ENCODE assay signal across 10 mouse cellular contexts in the genomic region with DNA sequence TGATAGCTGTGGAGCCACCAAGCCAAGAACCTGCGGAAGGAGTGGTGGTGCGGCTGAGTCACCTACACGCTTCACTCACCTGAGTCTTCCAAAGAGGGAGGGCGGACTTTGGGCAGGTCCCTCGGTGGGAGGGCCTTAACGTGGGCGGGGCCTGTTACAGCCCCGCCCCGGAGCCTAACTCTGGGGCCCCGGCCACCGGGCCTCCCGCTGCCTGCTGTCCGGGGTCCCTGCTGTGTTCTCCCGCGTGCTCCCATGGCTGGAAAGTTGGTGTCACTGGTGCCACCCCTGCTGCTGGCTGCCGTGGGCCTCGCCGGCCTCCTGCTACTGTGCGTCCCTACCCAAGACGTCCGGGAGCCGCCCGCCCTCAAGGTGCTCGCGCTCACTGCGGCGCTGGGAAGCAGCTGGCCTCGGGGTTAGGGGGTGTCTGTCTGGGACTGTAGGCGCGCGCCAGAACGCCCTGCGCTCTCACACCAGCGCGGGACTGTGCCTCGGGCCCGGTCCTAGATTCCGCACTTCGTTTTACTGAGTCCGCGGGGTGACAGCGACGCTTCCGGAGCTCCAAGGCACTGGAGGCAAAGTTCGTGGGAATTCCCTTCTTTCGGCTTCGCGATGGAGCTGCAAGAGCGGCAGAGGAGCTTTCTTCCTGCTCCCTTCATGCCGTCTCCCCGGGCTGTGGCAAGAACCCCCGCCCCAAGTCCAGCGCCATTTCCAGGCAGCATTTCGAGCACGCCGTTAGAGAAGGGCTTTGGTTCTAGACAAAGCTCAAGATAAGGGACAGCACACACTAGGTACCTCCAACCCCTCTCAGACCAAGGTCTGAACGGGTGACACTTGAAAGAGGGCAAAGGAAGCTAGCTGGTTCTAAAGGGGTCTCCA. TPM values are rescaled to one million over a fixed set of nuclear protein-coding genes. Genes with fewer than 3 reads are reported as not detected.
DNase-seq lines count a peak whose midpoint lies in the region; ATAC-seq and TF ChIP-seq lines count a peak whose summit lies in the region.
"Had no signal": no experiment of that assay in that cellular context is flagged by ENCODE, and none has a peak within 500 bp of the region (broad histone marks: within the 10 kb centered on the region; RNA-seq: fewer than 3 reads in every experiment).

A gene (plus strand): TSS at position 154 of the 876 bp plus-strand sequence.

- H3K9me3 ChIP-seq in hindbrain, embryonic 16.5 days (ENCODE audit: control insufficient read depth, low read length): no peaks in the 10 kb centered on the region
- no peaks in the 10 kb centered on the region for H3K9me3 ChIP-seq in limb, embryonic 10.5 days (replicated peaks)
- no peaks in the 10 kb centered on the region for H3K9me3 ChIP-seq in midbrain, embryonic 15.5 days
- H3K9me3 ChIP-seq: G1E had no signal

- peaks cover 44% of the 10 kb centered on the region for H3K27me3 ChIP-seq in hindbrain, embryonic 16.5 days (replicated peaks; ENCODE audit: control insufficient read depth, insufficient read depth, low read length)
- H3K27me3 ChIP-seq in limb, embryonic 10.5 days (ENCODE audit: low read depth, poor library complexity, severe bottlenecking): peaks cover 84% of the 10 kb centered on the region
- H3K27me3 ChIP-seq in midbrain, embryonic 15.5 days (replicated peaks): peaks cover 65% of the 10 kb centered on the region

- H3K9ac ChIP-seq in hindbrain, embryonic 16.5 days (ENCODE audit: low read depth, low read length): peak within 1 kb of the TSS; percentile 54
- peak within 1 kb of the TSS; percentile 25 for H3K9ac ChIP-seq in midbrain, embryonic 15.5 days

- ATAC-seq in hindbrain, embryonic 16.5 days: no peak; the same call in 1 of the 2 replicates
- no peak for ATAC-seq in midbrain, embryonic 15.5 days (replicated peaks)
- no peak for ATAC-seq in monocyte, adult 5-6 weeks (replicated peaks; ENCODE audit: insufficient number of reproducible peaks, low FRiP score, low TSS enrichment, poor library complexity, severe bottlenecking)

- peak within 1 kb of the TSS; percentile 73 for H3K4me2 ChIP-seq in hindbrain, embryonic 16.5 days (ENCODE audit: low read length)
- H3K4me2 ChIP-seq in midbrain, embryonic 15.5 days: peak within 1 kb of the TSS; percentile 57

- no peak for TF ChIP-seq POLR2A in brain, embryonic 14.5 days (IDR thresholded peaks at IDR 0.05; ENCODE audit: borderline replicate concordance, extremely low read depth, insufficient read depth, insufficient read length, poor library complexity, severe bottlenecking)

- no peaks in the 10 kb centered on the region for H3K36me3 ChIP-seq in hindbrain, embryonic 16.5 days (ENCODE audit: control insufficient read depth, insufficient read depth, low read length)
- H3K36me3 ChIP-seq in limb, embryonic 10.5 days: no peaks in the 10 kb centered on the region
- no peaks in the 10 kb centered on the region for H3K36me3 ChIP-seq in midbrain, embryonic 15.5 days (replicated peaks)
- H3K36me3 ChIP-seq: G1E had no signal

- H3K27ac ChIP-seq in hindbrain, embryonic 16.5 days (ENCODE audit: low read depth, low read length): peak within 1 kb of the TSS; percentile 30; the same call in 1 of the 2 replicates
- 0 out of 2 replicates have a peak within 1 kb of the TSS, but pooled peaks have one; percentile 15 for H3K27ac ChIP-seq in limb, embryonic 10.5 days
- H3K27ac ChIP-seq in midbrain, embryonic 15.5 days: no peak within 1 kb of the TSS

- peak within 1 kb of the TSS; percentile 41 for H3K4me3 ChIP-seq in hindbrain, embryonic 16.5 days (ENCODE audit: low read length)
- peak within 1 kb of the TSS; percentile 46 for H3K4me3 ChIP-seq in limb, embryonic 10.5 days
- H3K4me3 ChIP-seq in midbrain, embryonic 15.5 days: peak within 1 kb of the TSS; percentile 37
- H3K4me3 ChIP-seq: myocyte had no signal

- peak; percentile 32; the same call in 1 of the 2 replicates for TF ChIP-seq CTCF in brain, embryonic 14.5 days (IDR thresholded peaks at IDR 0.05; ENCODE audit: borderline replicate concordance, extremely low read depth, insufficient read depth, insufficient read length)

- peaks cover 22% of the 10 kb centered on the region for H3K4me1 ChIP-seq in hindbrain, embryonic 16.5 days (ENCODE audit: control insufficient read depth, insufficient read depth, low read depth, low read length)
- H3K4me1 ChIP-seq in limb, embryonic 10.5 days: peaks cover 26% of the 10 kb centered on the region
- peaks cover 20% of the 10 kb centered on the region for H3K4me1 ChIP-seq in midbrain, embryonic 15.5 days

- 1% methylated on average over 55 of the region's 57 CpGs for WGBS in hindbrain, embryonic 16.5 days
- 3% methylated on average over 57 of the region's 57 CpGs for WGBS in limb, embryonic 10.5 days
- WGBS in midbrain, embryonic 15.5 days: 1% methylated on average over 57 of the region's 57 CpGs

- DNase-seq in frontal cortex, adult 2 months (ENCODE audit: extremely low spot score in 1 of 2, low spot score in 1 of 2): no peak
- DNase-seq in frontal cortex, postnatal 14 days (ENCODE audit: low spot score in 2 of 2): no peak
- peak; percentile 40 for DNase-seq in brain, embryonic 14.5 days (ENCODE audit: low read depth)
- peak; percentile 53 for DNase-seq in gastrocnemius, postnatal 10 days
- peak; percentile 48 for DNase-seq in limb, embryonic 10.5 days (ENCODE audit: low spot score)

RNA-seq across cellular contexts. Expression of the gene that starts here (rescaled TPM):
- 14.1 and 19.3 TPM in 2 replicates for polyA plus RNA-seq in frontal cortex, adult 2 months (2012; rRNA removed)
- polyA plus RNA-seq in brain, embryonic 14.5 days (2012; rRNA removed): 2.2 and 2.3 TPM in 2 replicates
- total RNA-seq in gastrocnemius, postnatal 10 days (2021): 10 to 100 TPM; 29.9 to 30.5 TPM
- 6.7 and 7.4 TPM in 2 replicates for polyA plus RNA-seq in hindbrain, embryonic 16.5 days (2015; fragmentation: Nextera tagmentation; extraction: Ambion mirVana)
- 0.19 TPM in 1 of 2 replicates, not detected in the other for polyA plus RNA-seq in limb, embryonic 10.5 days (2016; fragmentation: Nextera tagmentation; extraction: Ambion mirVana)
- 2.7 and 3.3 TPM in 2 replicates for polyA plus RNA-seq in midbrain, embryonic 15.5 days (2015; fragmentation: Nextera tagmentation; extraction: Ambion mirVana)
- not detected in 3 replicates for total RNA-seq in monocyte, adult 5-6 weeks (2017)
- total RNA-seq: G1E had no signal

Comparison
In these comparisons a context has a peak if more than half of its experiments do, and no peak if none do; other contexts are left out.
1. RNA of the gene that starts here (total RNA-seq): 29.9 to 30.5 TPM in gastrocnemius, postnatal 10 days; not detected in monocyte, adult 5-6 weeks; every median in the first group is over 10 times any median in the second.
2. Peak in DNase-seq, H3K4me3 ChIP-seq and H3K27ac ChIP-seq in limb, embryonic 10.5 days; RNA of the gene not detected or under 1 TPM.
3. DNase-seq: peak in brain, embryonic 14.5 days (single experiment) and gastrocnemius, postnatal 10 days (single experiment); none in frontal cortex, adult 2 months (0 of 2) and frontal cortex, postnatal 14 days (0 of 2).
4. Peak in every context shown above with its lines, with median percentiles within 50 percentile points of each other: H3K4me3 ChIP-seq.